Mouse (Mus musculus) heart, adult 2 months (tissue): Measurements from ENCODE around the gene Cphx3. TPM values are rescaled to one million over a fixed set of nuclear protein-coding genes. Genes with fewer than 3 reads are reported as not detected.
"Not testable (repeated sequence)": the region's sequence is repeated elsewhere in the genome, so short reads cannot be mapped to it uniquely, and the experiment has no call there.

ENCODE experiments used
- DNase-seq, 2 experiments: peaks; one replicate each; pipeline ENCODE4 v3.0.0; 2021
- H3K27ac ChIP-seq: fragments of 200-600 bp; 2 replicates; pipeline ENCODE4 v1.8.1; 2022
- H3K27me3 ChIP-seq: fragments of 200-500 bp; 2 replicates; pipeline ENCODE4 v1.6.1; 2012; ENCODE audit warnings: mild to moderate bottlenecking, low read length, inconsistent platforms, mixed read lengths; ENCODE audit not compliant: control insufficient read depth, insufficient read depth
- H3K36me3 ChIP-seq: fragments of 200-500 bp; 2 replicates; pipeline ENCODE4 v1.6.1; 2012; ENCODE audit warnings: low read length, inconsistent platforms; ENCODE audit not compliant: control insufficient read depth, insufficient read depth
- H3K4me1 ChIP-seq: fragments of 200-500 bp; 2 replicates; pipeline ENCODE4 v1.6.1; 2011; ENCODE audit warnings: low read length; ENCODE audit not compliant: control insufficient read depth, insufficient read depth
- H3K4me3 ChIP-seq: fragments of 200-600 bp; 2 replicates; pipeline ENCODE4 v1.8.1; 2022
- H3K79me2 ChIP-seq: fragments of 200-500 bp; replicated peaks from 2 replicates; pipeline ENCODE4 v1.6.1; 2012; ENCODE audit warnings: mild to moderate bottlenecking, inconsistent platforms, low read length, moderate library complexity, mixed read lengths; ENCODE audit not compliant: control insufficient read depth, insufficient read depth
- H3K9ac ChIP-seq: fragments of 200-500 bp; 2 replicates; pipeline ENCODE4 v1.6.1; 2012; ENCODE audit warnings: low read depth, mild to moderate bottlenecking, control low read depth, inconsistent platforms, low read length, mixed read lengths
- WGBS: fragments of 180-500 bp; shearing (Covaris S2); methylation state at CpG from one replicate; pipeline ENCODE4 v1.1.7; 2018; 5-methylcytosine and 5-hydroxymethylcytosine counted together
- intact Hi-C: fragments of 180-260 bp; cut with DNase I; formaldehyde crosslinking; loops from one replicate; pipeline ENCODE4 v1.15.1; 2025
- polyA plus RNA-seq: library from polyadenylated mRNA; depleted of rRNA; stranded (reverse); fragments of >200 nt; gene quantifications from 2 replicates; pipeline ENCODE4 v1.2.3, GENCODE M21; 2012
- total RNA-seq, 2 experiments: library from RNA; stranded (reverse); gene quantifications; 2 replicates each; pipeline ENCODE4 v1.2.3; 2021

The Cphx3 gene
- total and polyA plus RNA-seq, 3 experiments = not detected

GRCm38 (mm10) chr14:26067325-26067633, 14.8 kb upstream of the Cphx3 start, which contains the start of gene Tmem254c:
TSS of gene Tmem254c (minus strand) at chr14:26067355.
- H3K27ac ChIP-seq, H3K4me3 ChIP-seq, H3K36me3 ChIP-seq, H3K4me1 ChIP-seq, H3K79me2 ChIP-seq, intact Hi-C loops, H3K9ac ChIP-seq, H3K27me3 ChIP-seq, DNase-seq: not testable (repeated sequence)
- WGBS = no CpG with 5 or more reads among the region's 10 CpGs

- H3K9ac ChIP-seq, H3K4me1 ChIP-seq, H3K4me3 ChIP-seq, H3K36me3 ChIP-seq, intact Hi-C loops, H3K27me3 ChIP-seq, H3K79me2 ChIP-seq, DNase-seq, H3K27ac ChIP-seq: not testable (repeated sequence)
- WGBS = no CpG with 5 or more reads among the region's 5 CpGs
These were observed 5.3 kb upstream of the Cphx3 start for GRCm38 (mm10) chr14:26076620-26077390.

- H3K9ac ChIP-seq, intact Hi-C loops, H3K36me3 ChIP-seq, H3K79me2 ChIP-seq, H3K4me3 ChIP-seq, DNase-seq, H3K4me1 ChIP-seq, H3K27ac ChIP-seq, H3K27me3 ChIP-seq: not testable (repeated sequence)
- WGBS = no CpG with 5 or more reads among the region's 6 CpGs
These were observed 881 bp upstream of the Cphx3 start, which contains the start of gene Cphx2 for GRCm38 (mm10) chr14:26081216-26081615. TSS of gene Cphx2 (plus strand) at chr14:26081516.

GRCm38 (mm10) chr14:26097622-26098021, 15.5 kb downstream of the Cphx3 start:
- H3K27ac ChIP-seq, H3K36me3 ChIP-seq, DNase-seq, H3K79me2 ChIP-seq, H3K9ac ChIP-seq, H3K27me3 ChIP-seq, H3K4me3 ChIP-seq, H3K4me1 ChIP-seq, intact Hi-C loops: not testable (repeated sequence)
- no CpG with 5 or more reads among the region's 3 CpGs for WGBS

- H3K9ac ChIP-seq, DNase-seq, H3K36me3 ChIP-seq, H3K27ac ChIP-seq, H3K4me1 ChIP-seq, H3K79me2 ChIP-seq, H3K4me3 ChIP-seq, H3K27me3 ChIP-seq, intact Hi-C loops: not testable (repeated sequence)
- whole genome bisulfite sequencing = no CpG with 5 or more reads among the region's 7 CpGs
These were observed 36.1 kb downstream of the Cphx3 start, which contains the start of gene Duxbl2 for GRCm38 (mm10) chr14:26118150-26118549. TSS of gene Duxbl2 (plus strand) at chr14:26118349.

DNA sequence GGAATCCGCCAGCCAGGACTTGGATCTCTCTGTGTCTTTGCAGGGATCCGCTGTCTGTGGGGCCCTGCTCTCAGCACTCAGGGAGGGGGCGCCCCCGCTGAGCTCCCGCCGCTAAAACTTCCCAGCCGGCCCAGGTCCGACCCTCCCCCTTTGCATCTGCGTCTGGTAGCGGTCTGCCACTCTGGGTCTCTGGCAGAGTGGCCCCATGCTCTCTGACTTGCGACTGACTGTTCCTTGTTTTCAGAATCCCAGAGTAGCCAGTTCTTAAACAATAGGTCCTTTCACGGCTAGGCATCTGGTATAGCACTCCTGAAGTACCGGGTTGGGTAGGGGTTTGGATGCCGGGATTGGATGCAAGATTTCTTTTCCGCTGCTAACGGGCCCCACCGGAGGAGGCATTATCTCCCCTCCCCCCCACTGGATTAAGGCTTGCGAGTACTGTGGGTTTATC, 36.5 kb downstream of the Cphx3 start:
- H3K9ac ChIP-seq, H3K36me3 ChIP-seq, H3K27me3 ChIP-seq, H3K27ac ChIP-seq, DNase-seq, H3K4me3 ChIP-seq, H3K4me1 ChIP-seq, intact Hi-C loops, H3K79me2 ChIP-seq: not testable (repeated sequence)
- WGBS = no CpG with 5 or more reads among the region's 18 CpGs

GRCm38 (mm10) chr14:26119095-26119494, 37.0 kb downstream of the Cphx3 start:
- intact Hi-C loops = not testable (repeated sequence)
- no CpG with 5 or more reads among the region's 7 CpGs for WGBS

DNA sequence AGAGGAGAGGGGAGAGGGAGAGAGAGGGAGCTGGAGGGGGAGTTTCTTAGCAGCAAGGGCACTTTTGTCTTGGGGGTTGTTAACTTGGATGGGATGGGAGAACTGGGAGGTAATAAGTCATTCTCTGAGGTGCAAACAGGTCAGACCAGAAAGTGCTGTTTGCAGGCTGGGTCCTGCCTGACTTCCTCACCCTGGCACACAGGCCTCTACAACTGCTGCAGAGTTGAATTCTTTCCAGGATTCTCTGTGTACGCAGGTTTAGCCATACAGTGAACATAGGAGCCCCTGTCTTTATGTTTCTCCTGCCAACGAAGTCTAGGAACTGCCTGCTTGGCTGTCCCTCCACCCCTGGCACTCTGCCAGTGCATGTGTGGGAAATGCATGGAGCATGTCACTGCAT, 65.0 kb downstream of the Cphx3 start:
- H3K4me3 ChIP-seq, H3K27me3 ChIP-seq, H3K4me1 ChIP-seq, H3K27ac ChIP-seq, H3K36me3 ChIP-seq, H3K79me2 ChIP-seq, DNase-seq, H3K9ac ChIP-seq, intact Hi-C loops: not testable (repeated sequence)
- no CpG with 5 or more reads among the region's 2 CpGs for WGBS

More at GRCm38 (mm10) chr14:26119095-26119494, 37.0 kb downstream of the Cphx3 start:
- not testable (repeated sequence) for H3K27ac ChIP-seq, H3K79me2 ChIP-seq, DNase-seq, H3K9ac ChIP-seq, H3K4me3 ChIP-seq, H3K27me3 ChIP-seq, H3K4me1 ChIP-seq, H3K36me3 ChIP-seq

GRCm38 (mm10) chr14:26156032-26156431, 73.9 kb downstream of the Cphx3 start:
- WGBS = no CpG with 5 or more reads among the region's 7 CpGs
- intact Hi-C loops, H3K9ac ChIP-seq, H3K4me1 ChIP-seq, H3K4me3 ChIP-seq, DNase-seq, H3K36me3 ChIP-seq, H3K79me2 ChIP-seq, H3K27ac ChIP-seq, H3K27me3 ChIP-seq: not testable (repeated sequence)

DNA sequence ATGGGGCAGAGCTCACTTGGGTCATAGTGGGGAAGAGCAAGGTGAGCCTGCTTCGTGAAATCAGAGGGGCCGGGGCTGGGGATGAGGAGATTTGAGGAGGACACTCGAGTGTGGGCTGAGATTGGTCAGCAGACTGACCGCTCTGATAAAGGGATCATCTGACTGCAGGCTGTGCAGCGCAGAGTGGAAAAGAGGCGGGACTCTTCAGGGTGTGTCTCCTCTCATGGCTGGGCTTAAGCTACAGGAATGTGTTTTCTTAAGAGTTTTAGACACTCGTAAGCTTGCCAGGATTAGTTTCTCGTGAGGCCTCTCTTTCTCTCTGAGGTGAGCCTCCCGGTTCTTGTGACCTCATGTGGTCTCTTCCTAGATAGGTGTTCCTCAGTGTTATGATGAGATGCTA, 79.1 kb downstream of the Cphx3 start:
- H3K36me3 ChIP-seq, H3K27me3 ChIP-seq, H3K9ac ChIP-seq, H3K4me1 ChIP-seq, H3K27ac ChIP-seq, H3K79me2 ChIP-seq, DNase-seq, H3K4me3 ChIP-seq, intact Hi-C loops: not testable (repeated sequence)
- no CpG with 5 or more reads among the region's 9 CpGs for WGBS
